Mouse (Mus musculus): ENCODE data around the gene Mipol1. TPM values are rescaled to one million over a fixed set of nuclear protein-coding genes. Genes with fewer than 3 reads are reported as not detected.

Gene Mipol1
- polyA plus RNA-seq, 1 experiment from 2014 or later, result 6.8 TPM

DNA sequence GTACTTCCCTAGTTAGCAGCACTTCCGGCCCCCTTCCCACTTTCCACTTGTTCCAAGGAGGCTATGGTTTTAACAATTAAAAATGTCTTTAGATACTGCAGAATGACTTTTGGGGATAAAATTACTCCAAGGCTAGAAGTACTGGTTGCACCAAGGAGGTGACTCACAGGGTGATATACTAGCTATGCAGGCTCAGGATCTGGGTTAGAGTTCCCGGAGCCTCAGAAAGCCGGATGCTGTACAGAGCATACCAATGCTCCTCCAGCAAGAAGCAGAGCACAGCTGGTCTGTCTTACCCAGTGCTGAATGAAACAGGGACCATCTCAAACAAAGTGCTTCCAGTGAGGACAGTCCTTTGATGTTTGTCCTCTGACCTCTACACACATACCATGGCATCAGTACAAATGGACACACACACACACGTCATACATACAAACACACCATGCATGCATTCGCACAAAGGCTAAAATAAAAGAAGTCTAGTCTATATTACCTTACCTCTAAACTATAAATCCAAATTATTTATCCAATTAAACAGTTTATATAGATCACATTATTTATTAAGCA lies 219.9 kb downstream of the Mipol1 start:
- WGBS, result 93% methylated on average over 5 of the region's 5 CpGs
- no peaks in the 10 kb centered on the region for H3K9me3 ChIP-seq
- H3K36me3 ChIP-seq, result no peaks in the 10 kb centered on the region
- H3K4me1 ChIP-seq, result no peaks in the 10 kb centered on the region
- no peaks in the 10 kb centered on the region for H3K27me3 ChIP-seq (replicated peaks)
- no peak overlapping the region for H3K4me3 ChIP-seq
- no peak overlapping the region for H3K27ac ChIP-seq
- no peak overlapping the region for H3K4me2 ChIP-seq (replicated peaks)
- no peak overlapping the region for H3K9ac ChIP-seq
- ATAC-seq (ENCODE audit: low FRiP score, low read depth), result no peak

GRCm38 (mm10) chr12:57456911-57457310 lies 226.7 kb downstream of the Mipol1 start:
- Histone ChIP-seq H3K27me3 (replicated peaks) (no peaks in the 10 kb centered on the region), H3K27ac (no peak overlapping the region), H3K4me1 (no peaks in the 10 kb centered on the region), H3K36me3 (no peaks in the 10 kb centered on the region), H3K9ac (no peak overlapping the region), H3K4me2 (replicated peaks) (no peak overlapping the region), H3K9me3 (no peaks in the 10 kb centered on the region), H3K4me3 (no peak overlapping the region)
- WGBS, result 38% methylated on average over 4 of the region's 4 CpGs
- ATAC-seq (ENCODE audit: low FRiP score, low read depth), result no peak

GRCm38 (mm10) chr12:57457339-57457738 lies 227.1 kb downstream of the Mipol1 start:
- WGBS, result 53% methylated on average over 4 of the region's 4 CpGs
- no peaks in the 10 kb centered on the region for H3K9me3 ChIP-seq
- no peaks in the 10 kb centered on the region for H3K27me3 ChIP-seq (replicated peaks)
- H3K4me3 ChIP-seq, result no peak overlapping the region
- no peak overlapping the region for H3K27ac ChIP-seq
- no peak overlapping the region for H3K9ac ChIP-seq
- H3K36me3 ChIP-seq, result no peaks in the 10 kb centered on the region
- ATAC-seq (ENCODE audit: low FRiP score, low read depth), result no peak
- H3K4me2 ChIP-seq (replicated peaks), result no peak overlapping the region
- H3K4me1 ChIP-seq, result no peaks in the 10 kb centered on the region

GRCm38 (mm10) chr12:57464520-57465334 lies 234.5 kb downstream of the Mipol1 start:
- Histone ChIP-seq H3K9me3 (no peaks in the 10 kb centered on the region), H3K27ac (no peak overlapping the region), H3K36me3 (no peaks in the 10 kb centered on the region), H3K27me3 (replicated peaks) (no peaks in the 10 kb centered on the region), H3K4me1 (no peaks in the 10 kb centered on the region), H3K4me3 (no peak overlapping the region), H3K4me2 (replicated peaks) (no peak overlapping the region), H3K9ac (no peak overlapping the region)
- 81% methylated on average over 12 of the region's 12 CpGs for whole genome bisulfite sequencing
- no peak for ATAC-seq (ENCODE audit: low FRiP score, low read depth)

- WGBS, result 90% methylated on average over 8 of the region's 8 CpGs
- ATAC-seq (ENCODE audit: low FRiP score, low read depth), result no peak
These were observed 241.6 kb downstream of the Mipol1 start for GRCm38 (mm10) chr12:57471786-57472185.

GRCm38 (mm10) chr12:57476876-57477275 lies 246.6 kb downstream of the Mipol1 start:
- no peak for ATAC-seq (ENCODE audit: low FRiP score, low read depth)
- no peak overlapping the region for H3K4me2 ChIP-seq (replicated peaks)
- H3K9ac ChIP-seq, result no peak overlapping the region
- 86% methylated on average over 3 of the region's 3 CpGs for WGBS
- H3K27me3 ChIP-seq (replicated peaks), result no peaks in the 10 kb centered on the region
- no peaks in the 10 kb centered on the region for H3K36me3 ChIP-seq
- no peak overlapping the region for H3K4me3 ChIP-seq
- H3K9me3 ChIP-seq, result no peaks in the 10 kb centered on the region
- H3K27ac ChIP-seq, result no peak overlapping the region
- H3K4me1 ChIP-seq, result no peaks in the 10 kb centered on the region

More at GRCm38 (mm10) chr12:57471786-57472185, 241.6 kb downstream of the Mipol1 start:
- Histone ChIP-seq H3K4me1 (no peaks in the 10 kb centered on the region), H3K9me3 (no peaks in the 10 kb centered on the region), H3K9ac (no peak overlapping the region), H3K4me2 (replicated peaks) (no peak overlapping the region), H3K27me3 (replicated peaks) (no peaks in the 10 kb centered on the region), H3K36me3 (no peaks in the 10 kb centered on the region), H3K27ac (no peak overlapping the region), H3K4me3 (no peak overlapping the region)

DNA sequence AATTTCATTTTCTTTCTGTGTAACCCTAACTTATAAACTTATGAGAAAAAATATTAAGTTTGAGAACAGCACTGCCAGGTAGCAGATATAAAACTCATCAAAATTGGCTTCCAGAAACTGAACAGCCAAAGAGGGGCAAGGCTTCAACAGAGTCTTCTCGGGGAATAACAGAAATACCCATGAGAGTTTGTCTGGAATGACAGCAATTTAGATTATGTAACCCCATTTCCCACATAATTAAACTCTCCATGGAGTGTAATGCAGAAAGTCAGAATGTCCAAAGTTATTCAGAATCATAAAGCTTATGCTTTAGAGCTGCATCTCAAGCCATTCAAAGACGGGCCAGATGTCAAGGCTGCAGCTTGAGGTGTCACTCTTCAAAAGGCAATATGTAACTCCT lies 251.6 kb downstream of the Mipol1 start:
- WGBS, result 77% methylated on average over 2 of the region's 2 CpGs
- Histone ChIP-seq H3K9me3 (no peaks in the 10 kb centered on the region), H3K36me3 (no peaks in the 10 kb centered on the region), H3K4me3 (no peak overlapping the region), H3K9ac (no peak overlapping the region), H3K4me2 (replicated peaks) (no peak overlapping the region), H3K4me1 (no peaks in the 10 kb centered on the region), H3K27ac (no peak overlapping the region), H3K27me3 (replicated peaks) (no peaks in the 10 kb centered on the region)
- ATAC-seq (ENCODE audit: low FRiP score, low read depth), result no peak

DNA sequence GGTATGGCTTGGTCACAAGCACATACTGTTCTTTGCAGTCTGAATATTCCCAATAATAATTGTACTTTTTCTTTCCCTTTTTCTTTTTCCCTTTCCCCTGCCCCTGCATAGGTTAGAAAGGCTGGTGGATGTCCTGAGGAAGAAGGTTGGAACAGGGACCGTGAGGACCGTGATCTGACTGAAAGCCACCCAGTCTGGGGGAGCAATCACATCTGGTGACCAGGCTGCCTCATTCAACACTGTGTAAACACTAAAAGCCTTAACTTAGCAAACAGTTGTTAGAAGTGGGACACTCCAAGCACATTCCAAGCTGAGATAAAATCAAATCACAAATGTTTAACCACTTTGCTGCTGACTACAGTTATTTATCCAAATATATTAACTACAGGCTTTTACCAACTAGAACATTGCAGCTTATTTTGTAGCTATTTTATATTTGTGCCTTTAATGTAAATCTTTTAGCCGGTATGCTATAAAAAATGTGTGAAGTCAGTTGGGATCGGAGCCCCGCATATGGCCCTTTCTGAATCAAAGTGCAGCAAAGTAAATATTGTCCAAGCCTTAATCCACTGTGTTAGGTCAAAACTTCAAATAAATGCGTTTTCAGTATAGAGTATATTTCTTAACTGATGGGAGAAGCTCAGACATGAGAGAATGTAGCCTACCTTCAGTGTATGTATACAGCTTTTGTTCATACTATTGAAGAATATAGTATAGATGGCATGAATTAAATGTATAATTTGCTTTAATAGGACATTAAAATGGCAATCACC lies 266.3 kb downstream of the Mipol1 start:
- ATAC-seq (ENCODE audit: low FRiP score, low read depth), result no peak
- Histone ChIP-seq H3K36me3 (no peaks in the 10 kb centered on the region), H3K9me3 (no peaks in the 10 kb centered on the region), H3K4me2 (replicated peaks) (no peak overlapping the region), H3K27ac (no peak overlapping the region), H3K9ac (no peak overlapping the region), H3K4me1 (no peaks in the 10 kb centered on the region), H3K27me3 (replicated peaks) (no peaks in the 10 kb centered on the region), H3K4me3 (no peak overlapping the region)
- WGBS, result 72% methylated on average over 6 of the region's 6 CpGs

GRCm38 (mm10) chr12:57500246-57500645 lies 270.0 kb downstream of the Mipol1 start:
- Histone ChIP-seq H3K36me3 (no peaks in the 10 kb centered on the region), H3K4me1 (no peaks in the 10 kb centered on the region), H3K27me3 (replicated peaks) (no peaks in the 10 kb centered on the region), H3K4me3 (no peak overlapping the region), H3K27ac (no peak overlapping the region), H3K9ac (no peak overlapping the region), H3K9me3 (no peaks in the 10 kb centered on the region), H3K4me2 (replicated peaks) (no peak overlapping the region)
- WGBS, result 82% methylated on average over 7 of the region's 7 CpGs
- no peak for ATAC-seq (ENCODE audit: low FRiP score, low read depth)

DNA sequence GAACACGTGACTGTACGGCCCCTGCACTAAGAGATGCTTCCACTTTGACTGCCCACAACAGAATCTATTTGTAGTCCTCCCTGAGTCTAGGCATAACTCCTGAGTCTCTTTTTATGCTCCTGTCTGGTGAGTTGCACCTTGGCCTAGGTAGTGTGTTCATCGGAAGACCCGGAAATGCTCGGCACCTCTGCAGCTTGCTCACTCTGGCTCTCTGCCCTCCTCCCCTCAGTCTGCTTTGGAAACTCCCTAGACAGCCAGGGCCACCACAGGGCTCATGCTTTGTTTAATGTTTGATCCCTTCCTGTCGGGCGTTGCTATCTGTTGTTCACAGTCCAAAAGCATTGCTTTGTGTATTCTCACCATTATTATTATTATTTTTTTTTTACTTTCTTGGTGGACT lies 275.1 kb downstream of the Mipol1 start:
- Histone ChIP-seq H3K27me3 (replicated peaks) (no peaks in the 10 kb centered on the region), H3K4me2 (replicated peaks) (no peak overlapping the region), H3K4me1 (no peaks in the 10 kb centered on the region), H3K9ac (no peak overlapping the region), H3K4me3 (no peak overlapping the region), H3K27ac (no peak overlapping the region), H3K9me3 (no peaks in the 10 kb centered on the region), H3K36me3 (no peaks in the 10 kb centered on the region)
- 85% methylated on average over 7 of the region's 7 CpGs for WGBS
- ATAC-seq (ENCODE audit: low FRiP score, low read depth), result no peak

- H3K4me2 ChIP-seq (replicated peaks), result no peak overlapping the region
- H3K27ac ChIP-seq, result no peak overlapping the region
- H3K4me1 ChIP-seq, result no peaks in the 10 kb centered on the region
- ATAC-seq (ENCODE audit: low FRiP score, low read depth), result no peak
- WGBS, result 57% methylated on average over 11 of the region's 11 CpGs
- no peaks in the 10 kb centered on the region for H3K9me3 ChIP-seq
- no peak overlapping the region for H3K4me3 ChIP-seq
- H3K36me3 ChIP-seq, result no peaks in the 10 kb centered on the region
- no peak overlapping the region for H3K9ac ChIP-seq
- H3K27me3 ChIP-seq (replicated peaks), result no peaks in the 10 kb centered on the region
These were observed 278.7 kb downstream of the Mipol1 start for GRCm38 (mm10) chr12:57508938-57509337.

- no peak overlapping the region for H3K4me2 ChIP-seq (replicated peaks)
- no peak overlapping the region for H3K9ac ChIP-seq
- H3K4me3 ChIP-seq, result no peak overlapping the region
- no peaks in the 10 kb centered on the region for H3K4me1 ChIP-seq
- H3K27ac ChIP-seq, result no peak overlapping the region
- ATAC-seq (ENCODE audit: low FRiP score, low read depth), result no peak
- WGBS, result 85% methylated on average over 4 of the region's 4 CpGs
- no peaks in the 10 kb centered on the region for H3K9me3 ChIP-seq
- H3K27me3 ChIP-seq (replicated peaks), result no peaks in the 10 kb centered on the region
- no peaks in the 10 kb centered on the region for H3K36me3 ChIP-seq
These were observed 279.5 kb downstream of the Mipol1 start for GRCm38 (mm10) chr12:57509726-57510125.
